Mouse (Mus musculus): ENCODE measurements around the gene Dll4. TPM values are rescaled to one million over a fixed set of nuclear protein-coding genes. Genes with fewer than 3 reads are reported as not detected.

Dll4 gene
- total and polyA plus RNA-seq, 3 experiments, result 0.12 to 0.13 TPM; not detected in 1

- Histone ChIP-seq H3K36me3 (replicated peaks in 1 of 2; ENCODE audit: control insufficient read depth in 1 of 2, insufficient read depth in 1 of 2, low read length in 1 of 2) (peaks cover 2 to 29% of the 10 kb centered on the region in 2 experiments), H3K9ac (ENCODE audit: insufficient read depth, low read depth) (no peak overlapping the region), H3K4me2 (ENCODE audit: insufficient read depth, low read depth, poor library complexity, severe bottlenecking) (no peak overlapping the region), H3K4me1 (ENCODE audit: control insufficient read depth in 1 of 2, insufficient read depth in 2 of 2) (peaks cover 0 to 17% of the 10 kb centered on the region in 2 experiments; a peak in 2 of 4 replicates), H3K9me3 (replicated peaks; ENCODE audit: low read length) (peaks cover 16% of the 10 kb centered on the region), H3K27ac (ENCODE audit: insufficient read depth, low read depth) (no peak overlapping the region), H3K27me3 (replicated peaks) (no peaks in the 10 kb centered on the region), H3K4me3 (replicated peaks in 1 of 3; ENCODE audit: low read depth in 2 of 3, low read length in 2 of 3, poor library complexity in 1 of 3) (no peak overlapping the region), H3K79me2 (replicated peaks; ENCODE audit: control insufficient read depth, extremely low read depth, insufficient read depth, poor library complexity, severe bottlenecking) (no peaks in the 10 kb centered on the region)
- dilution Hi-C loops (cut with MboI; ENCODE audit: extremely low pct_ligation_motif_present, extremely low pct_unique_long_range_greater_than_20kb, low sequenced_read_pairs) (no loop called here), in situ Hi-C loops (cut with MboI; ENCODE audit: low pct_ligation_motif_present, low pct_unique_long_range_greater_than_20kb, low sequenced_read_pairs) (no loop called here)
- DNase-seq (ENCODE audit: extremely low read depth), result no peak
- TF ChIP-seq BHLHE40 (IDR thresholded peaks at IDR 0.05; ENCODE audit: low read depth, low read length) (no peak), CHD1 (IDR thresholded peaks at IDR 0.05; ENCODE audit: low read depth, low read length) (no peak), E2F4 (IDR thresholded peaks at IDR 0.05; ENCODE audit: insufficient replicate concordance, low read depth, low read length) (no peak), ZMIZ1 (IDR thresholded peaks at IDR 0.05; ENCODE audit: low read depth, low read length) (no peak), PAX5 (IDR thresholded peaks at IDR 0.05; ENCODE audit: low read length) (no peak), POLR2A (IDR thresholded peaks at IDR 0.05; ENCODE audit: low read depth, low read length) (no peak), ELF1 (IDR thresholded peaks at IDR 0.05; ENCODE audit: low read depth, low read length) (no peak), MAFK (IDR thresholded peaks at IDR 0.05; ENCODE audit: insufficient replicate concordance, low read length) (no peak), SMC3 (IDR thresholded peaks at IDR 0.05; ENCODE audit: low read depth, low read length) (no peak), RCOR1 (conservative IDR thresholded peaks at IDR 0.05; ENCODE audit: low read depth, low read length) (no peak), IRF4 (IDR thresholded peaks at IDR 0.05; ENCODE audit: low read depth, low read length) (no peak), KAT2A (IDR thresholded peaks at IDR 0.05; ENCODE audit: insufficient replicate concordance, low read length) (no peak), EP300 (IDR thresholded peaks at IDR 0.05; ENCODE audit: low read length) (no peak)
These were observed 39.4 kb downstream of the Dll4 start for GRCm38 (mm10) chr2:119364969-119365368.

- H3K9ac ChIP-seq (ENCODE audit: insufficient read depth, low read depth), result no peak overlapping the region
- H3K27me3 ChIP-seq (replicated peaks), result no peaks in the 10 kb centered on the region
- no peaks in the 10 kb centered on the region for H3K9me3 ChIP-seq (replicated peaks; ENCODE audit: low read length)
- no peaks in the 10 kb centered on the region for H3K79me2 ChIP-seq (replicated peaks; ENCODE audit: control insufficient read depth, extremely low read depth, insufficient read depth, poor library complexity, severe bottlenecking)
- H3K27ac ChIP-seq (ENCODE audit: insufficient read depth, low read depth), result no peak overlapping the region
- peaks cover 0 to 13% of the 10 kb centered on the region in 2 experiments; a peak in 2 of 4 replicates for H3K4me1 ChIP-seq (ENCODE audit: control insufficient read depth in 1 of 2, insufficient read depth in 2 of 2)
- H3K36me3 ChIP-seq (replicated peaks in 1 of 2; ENCODE audit: control insufficient read depth in 1 of 2, insufficient read depth in 1 of 2, low read length in 1 of 2), result peaks cover 11 to 46% of the 10 kb centered on the region in 2 experiments
- dilution Hi-C loops (cut with MboI; ENCODE audit: extremely low pct_ligation_motif_present, extremely low pct_unique_long_range_greater_than_20kb, low sequenced_read_pairs), result no loop called here
- no peak for DNase-seq (ENCODE audit: extremely low read depth)
- H3K4me2 ChIP-seq (ENCODE audit: insufficient read depth, low read depth, poor library complexity, severe bottlenecking), result no peak overlapping the region
- TF ChIP-seq ZNF384 (IDR thresholded peaks at IDR 0.05; ENCODE audit: low read depth, low read length), result no peak
- no peak for TF ChIP-seq ZMIZ1 (IDR thresholded peaks at IDR 0.05; ENCODE audit: low read depth, low read length)
- TF ChIP-seq ZC3H11A (IDR thresholded peaks at IDR 0.05; ENCODE audit: low read depth, low read length), result no peak
- TF ChIP-seq POLR2AphosphoS2 (IDR thresholded peaks at IDR 0.05; ENCODE audit: low read depth, low read length), result no peak
- no peak for TF ChIP-seq ETS1 (conservative IDR thresholded peaks at IDR 0.05; ENCODE audit: low read depth, low read length)
- no peak for TF ChIP-seq KAT2A (IDR thresholded peaks at IDR 0.05; ENCODE audit: insufficient replicate concordance, low read length)
- TF ChIP-seq BHLHE40 (IDR thresholded peaks at IDR 0.05; ENCODE audit: low read depth, low read length), result no peak
- TF ChIP-seq JUN (IDR thresholded peaks at IDR 0.05; ENCODE audit: insufficient read depth, low read depth, low read length), result no peak
- in situ Hi-C loops (cut with MboI; ENCODE audit: low pct_ligation_motif_present, low pct_unique_long_range_greater_than_20kb, low sequenced_read_pairs), result no loop called here
- no peak overlapping the region for H3K4me3 ChIP-seq (replicated peaks in 1 of 3; ENCODE audit: low read depth in 2 of 3, low read length in 2 of 3, poor library complexity in 1 of 3)
These were observed 41.8 kb downstream of the Dll4 start for GRCm38 (mm10) chr2:119367346-119367745.
